Mouse (Mus musculus): ENCODE data around the gene Tmem246.
"Not testable (repeated sequence)": the region's sequence is repeated elsewhere in the genome, so short reads cannot be mapped to it uniquely, and the experiment has no call there.

Gene Tmem246

GRCm38 (mm10) chr4:49597183-49598100 lies at the start of gene Tmem246:
Gene Tmem246 (minus strand): TSS chr4:49597876.
- DNase-seq (ENCODE audit: low read depth), result no peak

- peak; percentile 34 for DNase-seq (ENCODE audit: low read depth)
Measured at GRCm38 (mm10) chr4:49639913-49640312, 42.2 kb upstream of the Tmem246 start.

- DNase-seq (ENCODE audit: low read depth), result no peak
Measured at GRCm38 (mm10) chr4:49637821-49638220, 40.1 kb upstream of the Tmem246 start.

GRCm38 (mm10) chr4:49632139-49632481 lies 34.4 kb upstream of the Tmem246 start:
- DNase-seq (ENCODE audit: low read depth), result no peak

- peak; percentile 97 for DNase-seq (ENCODE audit: low read depth)
Measured at GRCm38 (mm10) chr4:49631319-49632138, 33.9 kb upstream of the Tmem246 start, which contains the start of gene Rnf20. Gene Rnf20 (plus strand): TSS chr4:49632006.

- DNase-seq (ENCODE audit: low read depth), result no peak
Measured at GRCm38 (mm10) chr4:49628941-49629340, 31.3 kb upstream of the Tmem246 start.

GRCm38 (mm10) chr4:49626973-49627372 lies 29.3 kb upstream of the Tmem246 start:
- DNase-seq (ENCODE audit: low read depth), result peak; percentile 78

GRCm38 (mm10) chr4:49624969-49625368 lies 27.3 kb upstream of the Tmem246 start:
- not testable (repeated sequence) for DNase-seq (ENCODE audit: low read depth)

GRCm38 (mm10) chr4:49623916-49624315 lies 26.2 kb upstream of the Tmem246 start:
- no peak for DNase-seq (ENCODE audit: low read depth)

- DNase-seq (ENCODE audit: low read depth), result no peak
Measured at GRCm38 (mm10) chr4:49622272-49622671, 24.6 kb upstream of the Tmem246 start.

- DNase-seq (ENCODE audit: low read depth), result peak; percentile 33
Measured at GRCm38 (mm10) chr4:49619861-49620260, 22.2 kb upstream of the Tmem246 start.

GRCm38 (mm10) chr4:49616924-49617323 lies 19.2 kb upstream of the Tmem246 start:
- no peak for DNase-seq (ENCODE audit: low read depth)

GRCm38 (mm10) chr4:49605459-49605858 lies 7.8 kb upstream of the Tmem246 start:
- DNase-seq (ENCODE audit: low read depth), result no peak

GRCm38 (mm10) chr4:49604616-49605015 lies 6.9 kb upstream of the Tmem246 start:
- DNase-seq (ENCODE audit: low read depth), result no peak

GRCm38 (mm10) chr4:49604016-49604546 lies 6.4 kb upstream of the Tmem246 start:
- no peak for DNase-seq (ENCODE audit: low read depth)

GRCm38 (mm10) chr4:49603161-49603560 lies 5.5 kb upstream of the Tmem246 start:
- no peak for DNase-seq (ENCODE audit: low read depth)

- no peak for DNase-seq (ENCODE audit: low read depth)
Measured at GRCm38 (mm10) chr4:49596846-49597182, 862 bp downstream of the Tmem246 start.

- DNase-seq (ENCODE audit: low read depth), result no peak
Measured at GRCm38 (mm10) chr4:49590152-49590551, 7.5 kb downstream of the Tmem246 start.

GRCm38 (mm10) chr4:49586811-49587210 lies 10.9 kb downstream of the Tmem246 start:
- DNase-seq (ENCODE audit: low read depth), result no peak

GRCm38 (mm10) chr4:49585524-49586101 lies 12.1 kb downstream of the Tmem246 start:
- DNase-seq (ENCODE audit: low read depth), result no peak

- no peak for DNase-seq (ENCODE audit: low read depth)
Measured at GRCm38 (mm10) chr4:49583965-49584831, 13.5 kb downstream of the Tmem246 start.
